Mouse (Mus musculus) urinary bladder, adult 2 months (tissue): Measurements from ENCODE around the gene Fam189a2. TPM values are rescaled to one million over a fixed set of nuclear protein-coding genes. Genes with fewer than 3 reads are reported as not detected.

Experiments
- DNase-seq: peaks from one replicate; pipeline ENCODE4 v3.0.0; 2022; ENCODE audit warnings: low spot score
- polyA plus RNA-seq: library from polyadenylated mRNA; depleted of rRNA; stranded (reverse); fragments of >200 nt; gene quantifications from 2 replicates; pipeline ENCODE4 v1.2.3, GENCODE M21; 2012; rRNA removed

The Fam189a2 gene
- polyA plus RNA-seq = 34.3 and 35.5 TPM in 2 replicates

DNA sequence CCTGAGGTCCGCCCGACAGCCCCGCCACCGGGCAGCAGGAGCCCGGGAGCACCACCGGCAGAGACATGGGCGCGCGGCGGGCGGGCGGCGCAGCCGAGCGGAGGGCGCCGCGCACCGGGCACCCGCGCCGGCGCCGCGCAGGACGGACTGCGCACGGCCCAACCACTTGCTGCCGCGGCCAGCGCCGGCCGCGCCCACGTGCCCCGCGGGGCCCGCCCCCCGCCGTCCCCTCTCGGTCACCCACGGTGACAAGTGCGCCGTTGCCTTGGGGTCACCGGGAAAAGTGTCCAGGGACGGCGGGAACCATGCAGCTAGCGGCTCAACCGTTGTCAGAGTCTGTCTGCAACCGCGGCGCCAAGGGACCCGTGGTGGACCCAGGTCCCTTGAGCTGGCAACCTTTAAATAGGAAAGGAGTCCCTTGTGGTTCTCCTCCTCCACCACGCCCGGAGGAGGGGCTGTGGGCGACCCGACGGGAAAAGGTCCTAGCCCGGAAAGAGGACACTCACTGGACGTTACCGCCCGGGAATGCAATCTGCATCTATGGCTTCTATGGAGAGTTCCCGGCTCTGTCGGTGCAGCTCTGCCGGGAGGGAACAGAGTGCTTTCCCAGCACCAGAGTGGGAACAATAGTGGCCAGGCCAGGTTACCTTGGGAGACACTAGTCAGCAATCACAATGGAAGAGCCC is at the start of gene Fam189a2:
TSS of gene Fam189a2 (minus strand) at position 149 of the 686 bp plus-strand sequence.
- peak; percentile 61 for DNase-seq

DNA sequence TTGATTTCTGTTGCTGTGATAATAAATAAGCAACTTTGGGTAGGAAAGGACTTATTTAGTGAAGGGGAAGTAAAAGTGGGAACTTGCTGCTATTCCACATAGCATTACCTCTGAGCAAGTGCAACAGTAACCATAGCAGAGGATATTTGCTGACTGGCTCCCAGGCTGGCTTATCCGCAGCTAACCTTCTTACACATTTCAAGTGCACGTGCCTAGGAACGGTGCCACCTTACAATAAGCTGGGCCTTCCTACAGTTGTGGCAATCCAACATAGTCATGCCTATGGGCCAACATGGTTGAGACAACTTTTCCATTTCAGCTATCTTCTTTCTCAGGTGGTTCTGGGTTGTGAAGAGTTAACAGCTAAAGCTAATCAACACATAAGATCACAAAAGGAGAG is 46.8 kb upstream of the Fam189a2 start:
- DNase-seq = no peak

DNA sequence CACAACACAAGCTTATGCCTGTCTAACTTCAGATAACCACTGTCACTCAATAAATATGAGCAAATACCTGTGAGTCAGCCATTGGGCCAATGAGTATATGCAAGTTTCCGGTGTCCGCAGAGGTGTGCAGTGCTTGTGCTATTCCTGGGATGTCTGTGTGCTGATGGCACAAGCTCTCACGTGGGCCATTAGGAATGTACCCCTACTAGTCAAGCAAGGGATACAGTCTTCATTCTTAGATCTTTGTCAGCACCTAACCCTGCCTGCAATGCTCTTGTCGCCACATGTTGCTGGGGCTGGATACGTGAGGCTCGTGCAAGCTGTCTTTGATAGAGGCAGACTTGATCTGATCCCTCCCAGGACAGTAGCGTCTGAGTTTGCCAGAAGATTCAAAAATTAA is 45.7 kb upstream of the Fam189a2 start:
- DNase-seq = no peak

- DNase-seq = no peak
Measured at GRCm38 (mm10) chr19:24075927-24076326, 45.1 kb upstream of the Fam189a2 start.

DNA sequence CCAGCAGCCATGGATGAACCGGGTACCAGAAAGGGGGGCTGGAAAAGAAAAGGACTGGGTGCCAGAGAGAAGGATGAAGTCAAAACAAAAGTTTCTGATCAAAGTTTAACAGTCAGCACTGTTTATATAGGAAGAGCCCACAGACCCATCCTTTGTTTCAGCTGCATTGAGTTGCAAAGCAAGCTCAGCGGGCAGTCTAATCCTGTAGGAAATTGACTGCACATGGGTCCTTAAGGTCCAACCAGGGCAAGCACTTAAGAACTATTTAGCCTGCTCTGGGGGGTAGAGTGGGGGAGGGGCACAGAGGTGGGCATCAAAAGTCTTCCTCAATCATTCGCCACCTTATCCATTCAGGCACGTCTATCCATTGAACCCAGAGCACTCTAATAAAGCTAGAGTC is 42.3 kb upstream of the Fam189a2 start:
- DNase-seq = no peak

GRCm38 (mm10) chr19:24064348-24064895 is 33.6 kb upstream of the Fam189a2 start:
- DNase-seq = no peak

DNA sequence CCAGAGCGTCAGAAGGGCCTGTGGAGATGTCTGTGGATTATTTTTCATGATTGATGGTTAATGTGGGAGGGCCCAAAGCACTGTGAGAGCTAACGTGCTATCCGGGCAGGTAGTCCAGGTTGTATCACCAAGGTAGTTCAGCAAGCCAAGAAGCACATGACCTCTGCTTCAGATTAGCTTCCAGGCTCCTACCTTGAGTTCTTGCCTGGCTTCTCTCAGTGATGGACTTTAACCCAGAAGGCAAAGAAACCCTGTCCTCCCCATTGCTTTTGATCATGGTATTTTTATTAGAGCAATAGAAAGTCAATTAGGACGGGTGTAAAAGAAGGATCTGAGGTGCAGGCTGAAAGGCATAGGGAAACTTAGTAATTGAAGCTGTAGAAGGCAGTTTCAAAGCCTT is 32.8 kb upstream of the Fam189a2 start:
- no peak for DNase-seq

- no peak for DNase-seq
Measured at GRCm38 (mm10) chr19:24058851-24059250, 28.0 kb upstream of the Fam189a2 start.

GRCm38 (mm10) chr19:24058021-24058420 is 27.2 kb upstream of the Fam189a2 start:
- no peak for DNase-seq

- DNase-seq = no peak
Measured at GRCm38 (mm10) chr19:24056880-24057279, 26.1 kb upstream of the Fam189a2 start.

DNA sequence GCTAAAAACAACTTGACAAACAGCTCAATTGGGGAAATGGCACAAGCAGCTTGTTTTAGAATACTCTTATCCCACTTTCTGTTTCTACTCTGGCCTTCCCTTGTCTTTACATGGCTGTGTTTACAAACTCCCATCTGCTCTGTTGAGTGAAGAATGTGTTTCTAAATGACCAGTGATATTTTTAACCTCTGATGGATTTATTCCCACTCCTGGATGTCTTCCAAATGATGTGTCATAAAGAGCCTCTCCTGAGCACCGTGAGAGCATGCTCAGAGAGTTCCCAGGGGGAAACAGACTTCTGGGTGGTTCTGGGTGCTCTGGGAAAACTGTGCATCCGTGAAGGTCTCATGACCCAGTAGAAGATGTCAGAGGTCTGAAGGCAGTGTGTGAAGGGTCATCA is 24.1 kb upstream of the Fam189a2 start:
- DNase-seq = no peak

GRCm38 (mm10) chr19:24054265-24054664 is 23.4 kb upstream of the Fam189a2 start:
- no peak for DNase-seq

DNA sequence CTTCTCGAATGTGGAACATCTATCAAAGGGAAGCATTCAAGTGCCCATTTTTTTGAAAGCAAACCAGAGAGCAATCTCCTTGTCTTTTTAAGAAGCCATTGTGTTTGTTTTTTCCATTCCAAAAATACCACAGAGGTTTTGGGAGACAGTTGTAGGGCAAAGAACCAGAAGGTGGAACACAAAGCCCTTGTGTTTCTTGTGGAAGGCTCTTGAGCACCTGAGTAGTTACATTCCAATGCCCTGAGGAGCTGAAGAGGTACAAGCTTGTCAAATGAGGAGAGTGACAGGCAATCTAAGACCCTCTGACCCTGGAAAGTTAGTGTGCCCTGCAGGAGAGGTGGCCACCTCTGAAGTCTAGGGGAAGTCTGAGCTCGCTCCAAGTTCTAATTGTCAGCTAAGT is 19.7 kb upstream of the Fam189a2 start:
- DNase-seq = no peak

GRCm38 (mm10) chr19:24049329-24049728 is 18.5 kb upstream of the Fam189a2 start:
- DNase-seq = no peak

DNA sequence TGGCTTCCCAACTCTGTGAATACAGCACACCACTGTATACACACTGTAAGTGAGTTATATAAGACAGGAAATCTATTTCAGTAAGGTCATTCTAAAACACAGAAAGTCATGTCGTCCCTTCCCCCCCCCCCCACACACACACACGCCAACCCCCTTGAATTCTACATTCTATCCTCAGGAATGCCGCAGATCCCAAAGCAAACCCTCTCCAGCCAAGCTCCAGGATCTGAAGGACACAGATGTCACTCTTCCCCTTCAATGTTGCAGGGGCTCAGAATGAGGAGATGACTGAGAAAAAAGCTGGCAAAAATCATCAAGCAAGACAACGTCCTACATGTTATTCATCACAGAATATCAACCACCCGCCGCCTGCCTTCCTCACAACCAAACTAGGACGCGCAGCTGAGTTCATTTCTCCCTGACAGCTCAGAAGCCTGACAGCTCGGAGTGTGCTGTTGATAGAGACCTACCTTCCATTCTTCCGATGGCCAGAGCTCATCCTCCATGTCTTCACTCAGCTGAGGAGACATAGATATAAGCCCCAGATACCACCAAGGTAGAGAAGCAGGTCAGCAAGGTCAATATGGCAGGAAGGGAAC is 15.7 kb upstream of the Fam189a2 start:
- no peak for DNase-seq

DNA sequence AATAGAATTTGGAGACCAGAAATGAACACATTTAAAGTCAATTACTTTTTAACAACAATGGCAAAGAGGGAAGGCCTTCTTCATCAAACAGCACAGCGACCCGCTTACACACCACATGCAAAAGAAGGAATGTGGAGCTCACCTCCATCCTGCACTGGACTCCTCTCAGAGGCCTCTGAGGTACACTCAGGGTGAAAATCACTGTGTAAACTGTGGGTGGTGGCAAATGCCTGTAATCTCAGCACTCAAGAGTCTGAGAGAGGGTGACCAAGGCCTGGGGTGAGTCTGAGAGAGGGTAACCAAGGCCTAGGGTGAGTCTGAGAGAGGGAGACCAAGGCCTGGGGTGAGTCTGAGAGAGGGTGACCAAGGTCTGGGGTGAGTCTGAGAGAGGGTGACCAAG is 11.6 kb upstream of the Fam189a2 start:
- no peak for DNase-seq

DNA sequence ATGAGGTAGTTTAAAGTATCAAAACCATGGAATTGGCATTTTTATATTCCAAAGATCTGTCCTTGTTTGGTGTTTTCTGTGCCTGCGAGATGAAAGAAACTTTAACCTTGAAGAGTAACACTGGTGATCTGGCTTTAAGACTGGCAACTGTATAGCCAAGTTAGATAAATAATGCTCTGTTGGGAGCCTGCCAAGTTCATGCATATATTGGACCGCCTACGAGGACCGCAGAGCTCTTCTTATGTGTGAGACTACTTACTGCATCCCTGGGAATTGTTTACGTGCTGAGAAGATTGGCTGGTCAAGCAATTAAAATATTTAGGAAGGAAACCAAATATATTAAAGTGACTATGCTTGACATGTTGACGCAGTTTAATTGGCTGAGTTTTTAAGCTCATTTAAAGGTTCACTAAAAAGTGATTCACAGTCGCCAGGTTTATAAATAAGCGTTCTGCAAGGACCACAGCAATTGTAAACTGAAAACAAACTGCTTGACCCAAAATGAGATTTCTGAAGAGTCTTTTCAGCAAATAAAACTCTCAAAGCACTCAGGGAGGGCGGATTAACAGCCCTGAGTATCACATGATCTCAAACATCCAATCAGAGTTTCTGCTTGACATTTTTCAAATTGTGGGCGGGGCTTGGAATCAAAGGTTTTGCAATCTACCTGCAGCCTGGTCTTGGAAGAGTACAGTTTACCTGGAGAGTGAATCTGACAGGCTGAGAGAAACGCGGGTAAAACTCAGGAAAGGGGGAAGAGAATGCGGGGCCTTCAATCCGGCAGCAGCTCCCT is 8.4 kb upstream of the Fam189a2 start:
- DNase-seq = no peak

GRCm38 (mm10) chr19:24034367-24034766 is 3.5 kb upstream of the Fam189a2 start:
- no peak for DNase-seq

DNA sequence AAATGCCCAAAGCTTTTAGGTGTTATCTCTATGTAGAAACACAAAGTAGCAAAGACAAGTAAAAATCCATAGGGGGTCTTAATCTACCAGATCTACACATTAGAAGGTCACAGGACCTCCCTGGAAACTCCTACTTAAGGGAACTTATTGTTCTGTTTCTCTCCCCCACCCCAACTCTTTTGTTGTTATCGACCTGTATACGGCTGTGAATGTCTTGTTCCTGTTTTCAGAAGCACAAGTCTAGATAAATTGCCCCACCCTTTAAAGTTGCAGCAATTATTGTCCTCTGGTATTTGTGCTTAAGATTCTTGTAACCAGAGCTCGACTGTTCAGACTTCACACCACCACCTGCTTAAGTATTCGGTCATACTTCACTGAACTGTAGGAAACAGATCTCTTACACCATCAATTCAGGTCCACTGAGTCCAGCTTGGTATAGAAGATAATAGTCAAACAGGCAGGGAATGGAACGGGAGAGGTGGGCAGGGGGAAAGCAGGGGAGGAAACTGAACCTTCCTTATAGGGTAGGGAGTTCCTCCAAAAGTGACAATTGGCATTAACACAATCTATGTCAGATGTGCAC is 1.9 kb upstream of the Fam189a2 start:
- DNase-seq = no peak

DNA sequence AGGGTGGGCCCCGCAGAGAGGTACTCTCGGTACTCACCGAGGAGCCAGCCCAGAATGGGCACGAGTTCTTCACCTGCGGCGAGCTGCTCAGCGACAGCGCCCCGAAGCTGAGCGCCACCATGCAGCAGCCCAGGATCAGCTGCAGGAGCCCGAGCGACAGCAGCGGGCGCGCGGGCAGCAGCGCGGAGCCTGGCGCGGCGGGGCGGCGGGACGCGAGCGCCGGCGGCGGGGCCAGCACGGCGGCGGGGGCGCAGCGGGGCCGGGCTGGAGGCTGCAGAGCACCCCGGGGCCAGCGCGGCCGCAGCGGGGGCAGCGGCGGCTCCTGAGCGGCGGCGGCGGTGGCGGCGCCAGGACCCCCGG is 328 bp downstream of the Fam189a2 start:
- peak; percentile 53 for DNase-seq

GRCm38 (mm10) chr19:24029616-24030510 is 956 bp downstream of the Fam189a2 start:
- DNase-seq = peak; percentile 46
